Mouse (Mus musculus): ENCODE data around the gene Mak.

The Mak gene

GRCm38 (mm10) chr13:41073819-41074218, 5.7 kb downstream of the Mak start:
- DNase-seq (ENCODE audit: low read depth, low spot score): no peak

- DNase-seq (ENCODE audit: low read depth, low spot score): no peak
Measured at GRCm38 (mm10) chr13:41071617-41072016, 7.9 kb downstream of the Mak start.

GRCm38 (mm10) chr13:41067618-41068017, 11.9 kb downstream of the Mak start:
- no peak for DNase-seq (ENCODE audit: low read depth, low spot score)

- no peak for DNase-seq (ENCODE audit: low read depth, low spot score)
Measured at GRCm38 (mm10) chr13:41051965-41052364, 27.5 kb downstream of the Mak start.

GRCm38 (mm10) chr13:41047280-41047679, 32.2 kb downstream of the Mak start:
- no peak for DNase-seq (ENCODE audit: low read depth, low spot score)

GRCm38 (mm10) chr13:41045901-41046300, 33.6 kb downstream of the Mak start:
- no peak for DNase-seq (ENCODE audit: low read depth, low spot score)

- no peak for DNase-seq (ENCODE audit: low read depth, low spot score)
Measured at GRCm38 (mm10) chr13:41042511-41042910, 37.0 kb downstream of the Mak start.

GRCm38 (mm10) chr13:41030098-41030497, 49.4 kb downstream of the Mak start:
- no peak for DNase-seq (ENCODE audit: low read depth, low spot score)

- DNase-seq (ENCODE audit: low read depth, low spot score): no peak
Measured at GRCm38 (mm10) chr13:41022099-41022498, 57.4 kb downstream of the Mak start.

- no peak for DNase-seq (ENCODE audit: low read depth, low spot score)
Measured at GRCm38 (mm10) chr13:41021607-41022006, 57.9 kb downstream of the Mak start.

- DNase-seq (ENCODE audit: low read depth, low spot score): no peak
Measured at GRCm38 (mm10) chr13:41020494-41020893, 59.0 kb downstream of the Mak start.

- peak; percentile 59 for DNase-seq (ENCODE audit: low read depth, low spot score)
Measured at GRCm38 (mm10) chr13:41018756-41019591, 60.5 kb downstream of the Mak start.

- DNase-seq (ENCODE audit: low read depth, low spot score): no peak
Measured at GRCm38 (mm10) chr13:41018236-41018635, 61.3 kb downstream of the Mak start.

- DNase-seq (ENCODE audit: low read depth, low spot score): peak; percentile 60
Measured at GRCm38 (mm10) chr13:41017832-41018231, 61.7 kb downstream of the Mak start.

- DNase-seq (ENCODE audit: low read depth, low spot score): no peak
Measured at GRCm38 (mm10) chr13:41016797-41017405, 62.6 kb downstream of the Mak start.

- peak; percentile 88 for DNase-seq (ENCODE audit: low read depth, low spot score)
Measured at GRCm38 (mm10) chr13:41015829-41016634, 63.5 kb downstream of the Mak start, which contains the start of gene Tmem14c. Tmem14c (plus strand) TSS chr13:41016292.

GRCm38 (mm10) chr13:41008946-41009345, 70.6 kb downstream of the Mak start:
- no peak for DNase-seq (ENCODE audit: low read depth, low spot score)

GRCm38 (mm10) chr13:41008271-41008670, 71.2 kb downstream of the Mak start:
- no peak for DNase-seq (ENCODE audit: low read depth, low spot score)

- no peak for DNase-seq (ENCODE audit: low read depth, low spot score)
Measured at GRCm38 (mm10) chr13:41006244-41006643, 73.3 kb downstream of the Mak start.

- no peak for DNase-seq (ENCODE audit: low read depth, low spot score)
Measured at GRCm38 (mm10) chr13:41002001-41002400, 77.5 kb downstream of the Mak start.

GRCm38 (mm10) chr13:41000926-41001639, 78.4 kb downstream of the Mak start, which contains the start of gene Pak1ip1:
Pak1ip1 (plus strand) TSS chr13:41001023.
- peak; percentile 83 for DNase-seq (ENCODE audit: low read depth, low spot score)
